In genomic region chr6:94776585-94776984, GRCm38 (mm10) we compare ENCODE assay signal across 14 mouse cellular contexts.
DNase-seq lines count a peak whose midpoint lies in the region; ATAC-seq and TF ChIP-seq lines count a peak whose summit lies in the region.
"Had no signal": no experiment of that assay in that cellular context is flagged by ENCODE, and none has a peak within 500 bp of the region (broad histone marks: within the 10 kb centered on the region; RNA-seq: fewer than 3 reads in every experiment).

No protein-coding gene starts in this region.

- no peak for ATAC-seq in forebrain, postnatal 0 days
- ATAC-seq in neural tube, embryonic 15.5 days (ENCODE audit: low FRiP score), result no peak

- H3K27ac ChIP-seq in forebrain, embryonic 10.5 days, result peak overlapping the region; percentile 78
- H3K27ac ChIP-seq in forebrain, postnatal 0 days (ENCODE audit: low read depth, low read length), result no peak overlapping the region
- H3K27ac ChIP-seq in neural tube, embryonic 15.5 days (replicated peaks), result no peak overlapping the region

- H3K27me3 ChIP-seq in forebrain, embryonic 10.5 days (ENCODE audit: poor library complexity, severe bottlenecking), result peaks cover 7% of the 10 kb centered on the region; the same call in 1 of the 2 replicates
- H3K27me3 ChIP-seq in forebrain, postnatal 0 days (ENCODE audit: insufficient read depth, low read length), result no peaks in the 10 kb centered on the region
- no peaks in the 10 kb centered on the region for H3K27me3 ChIP-seq in neural tube, embryonic 15.5 days (replicated peaks)

- no peak overlapping the region for H3K4me2 ChIP-seq in forebrain, postnatal 0 days (ENCODE audit: low read depth)
- no peak overlapping the region for H3K4me2 ChIP-seq in neural tube, embryonic 15.5 days

- DNase-seq in forebrain, embryonic 10.5 days (ENCODE audit: extremely low spot score, low spot score), result no peak
- no peak for DNase-seq in forebrain, postnatal 0 days
- peak; percentile 39 for DNase-seq in neural tube, embryonic 10.5 days (ENCODE audit: extremely low spot score, low spot score)
- DNase-seq in heart, postnatal 4 days, result peak; percentile 20
- DNase-seq in adrenal gland, postnatal 10 days, result no peak
- DNase-seq in adipocyte (ENCODE audit: low spot score), result no peak
- DNase-seq in urinary bladder, adult 18-20 months (ENCODE audit: low spot score in 2 of 2), result no peak
- DNase-seq: adrenal gland, adult 2 months; kidney, postnatal 10 days; lung, adult 2 months; right cerebral cortex, postnatal 4 days had no signal

- H3K9ac ChIP-seq in forebrain, postnatal 0 days, result no peak overlapping the region
- no peak overlapping the region for H3K9ac ChIP-seq in neural tube, embryonic 15.5 days (replicated peaks)

- WGBS in forebrain, embryonic 10.5 days, result 59% methylated on average over 4 of the region's 4 CpGs
- WGBS in forebrain, postnatal 0 days, result 35% methylated on average over 4 of the region's 4 CpGs
- 70% methylated on average over 4 of the region's 4 CpGs for WGBS in neural tube, embryonic 15.5 days

- H3K4me1 ChIP-seq in forebrain, embryonic 10.5 days, result peaks cover 57% of the 10 kb centered on the region
- peaks cover 9% of the 10 kb centered on the region; the same call in 1 of the 2 replicates for H3K4me1 ChIP-seq in forebrain, postnatal 0 days (ENCODE audit: insufficient read depth)
- H3K4me1 ChIP-seq in neural tube, embryonic 15.5 days, result peaks cover 18% of the 10 kb centered on the region

- TF ChIP-seq CTCF in forebrain, postnatal 0 days (IDR thresholded peaks at IDR 0.05; ENCODE audit: low read depth), result no peak

- H3K4me3 ChIP-seq in forebrain, embryonic 10.5 days, result no peak overlapping the region
- H3K4me3 ChIP-seq in forebrain, postnatal 0 days (ENCODE audit: low read depth, low read length), result no peak overlapping the region
- H3K4me3 ChIP-seq in neural tube, embryonic 15.5 days (replicated peaks), result no peak overlapping the region
- H3K4me3 ChIP-seq: erythroblast, embryonic 14.5 days had no signal

- H3K36me3 ChIP-seq in forebrain, embryonic 10.5 days (replicated peaks), result no peaks in the 10 kb centered on the region
- no peaks in the 10 kb centered on the region for H3K36me3 ChIP-seq in forebrain, postnatal 0 days (ENCODE audit: insufficient read depth)
- no peaks in the 10 kb centered on the region for H3K36me3 ChIP-seq in neural tube, embryonic 15.5 days
- H3K36me3 ChIP-seq: G1E had no signal

- H3K9me3 ChIP-seq in forebrain, embryonic 10.5 days, result no peaks in the 10 kb centered on the region
- no peaks in the 10 kb centered on the region for H3K9me3 ChIP-seq in forebrain, postnatal 0 days (ENCODE audit: low read length)
- no peaks in the 10 kb centered on the region for H3K9me3 ChIP-seq in neural tube, embryonic 15.5 days (replicated peaks)

Comparison
In these comparisons a context has a peak if more than half of its experiments do, and no peak if none do; other contexts are left out.
1. DNase-seq: peak in neural tube, embryonic 10.5 days (single experiment) and heart, postnatal 4 days (single experiment); none in forebrain, embryonic 10.5 days (single experiment), forebrain, postnatal 0 days (single experiment), adrenal gland, postnatal 10 days (single experiment), adipocyte (single experiment) and urinary bladder, adult 18-20 months (0 of 2).